Mouse (Mus musculus) central nervous system, embryonic 14 days (tissue): ENCODE measurements around the gene Zfp365. TPM values are rescaled to one million over a fixed set of nuclear protein-coding genes. Genes with fewer than 3 reads are reported as not detected.

Source experiments
- polyA plus RNA-seq: library from polyadenylated mRNA; depleted of rRNA; stranded (reverse); fragments of >200 nt; gene quantifications from 2 replicates; pipeline ENCODE4 v1.2.3, GENCODE M21; 2012; rRNA removed

Zfp365 gene
- 2.3 and 2.6 TPM in 2 replicates for polyA plus RNA-seq

DNA sequence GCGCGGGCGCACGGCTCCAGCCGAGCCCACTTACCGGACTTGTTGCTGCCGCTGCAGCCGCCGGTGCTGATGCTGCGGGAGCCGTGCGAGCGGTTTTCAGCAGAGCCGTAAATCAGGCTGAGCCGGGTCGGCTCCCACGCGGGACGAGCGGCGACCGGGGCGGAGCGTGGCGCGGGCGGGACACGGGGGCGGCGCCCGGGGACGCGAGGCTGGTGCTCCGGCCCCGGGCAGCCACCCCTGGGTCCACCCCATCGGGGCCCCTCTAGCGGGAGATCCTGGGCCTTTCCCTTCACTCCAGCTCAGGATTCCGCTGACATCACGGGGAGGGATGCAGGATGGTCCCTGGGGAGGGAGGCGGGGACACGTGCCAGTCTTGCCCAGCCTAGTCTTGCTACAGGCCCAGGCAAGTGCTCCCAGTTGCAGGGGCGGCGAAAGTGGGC, at the start of gene Zfp365:
Gene Zfp365 (minus strand): TSS at position 326 of the 440 bp plus-strand sequence.

Other genes starting within 250 kb of the Zfp365 start
- 3.5 and 5.1 TPM in 2 replicates for gene Rtkn2, start 66.9 kb upstream of the Zfp365 start, polyA plus RNA-seq